Mouse (Mus musculus) Muller cell, postnatal 12 days (primary cell): ENCODE results near the gene Mthfd2.
"Not testable (repeated sequence)": the region's sequence is repeated elsewhere in the genome, so short reads cannot be mapped to it uniquely, and the experiment has no call there.

Experiments
- DNase-seq: peaks from one replicate; pipeline ENCODE4 v3.0.0-alpha.2; 2015; ENCODE audit errors: inconsistent ontology term

Mthfd2 gene

GRCm38 (mm10) chr6:83325525-83326393 lies at the start of gene Mthfd2, which contains the start of gene Mob1a:
TSS of gene Mthfd2 (minus strand) at chr6:83325908.
TSS of gene Mob1a (plus strand) at chr6:83326016.
- DNase-seq = peak; percentile 97

GRCm38 (mm10) chr6:83373704-83374300 lies 48.1 kb upstream of the Mthfd2 start:
- DNase-seq = no peak

GRCm38 (mm10) chr6:83371350-83371749 lies 45.6 kb upstream of the Mthfd2 start:
- DNase-seq = no peak

GRCm38 (mm10) chr6:83370316-83370965 lies 44.7 kb upstream of the Mthfd2 start:
- no peak for DNase-seq

GRCm38 (mm10) chr6:83363075-83363474 lies 37.4 kb upstream of the Mthfd2 start:
- no peak for DNase-seq

- no peak for DNase-seq
Measured at GRCm38 (mm10) chr6:83361523-83362248, 36.0 kb upstream of the Mthfd2 start.

GRCm38 (mm10) chr6:83357436-83357835 lies 31.7 kb upstream of the Mthfd2 start:
- no peak for DNase-seq

- DNase-seq = peak; percentile 52
Measured at GRCm38 (mm10) chr6:83356569-83357138, 30.9 kb upstream of the Mthfd2 start.

- DNase-seq = no peak
Measured at GRCm38 (mm10) chr6:83354856-83355781, 29.4 kb upstream of the Mthfd2 start.

- DNase-seq = no peak
Measured at GRCm38 (mm10) chr6:83352666-83353410, 27.1 kb upstream of the Mthfd2 start.

GRCm38 (mm10) chr6:83351490-83352160 lies 25.9 kb upstream of the Mthfd2 start:
- no peak for DNase-seq

- DNase-seq = no peak
Measured at GRCm38 (mm10) chr6:83350851-83351405, 25.2 kb upstream of the Mthfd2 start.

- no peak for DNase-seq
Measured at GRCm38 (mm10) chr6:83350172-83350571, 24.5 kb upstream of the Mthfd2 start.

GRCm38 (mm10) chr6:83349274-83349958 lies 23.7 kb upstream of the Mthfd2 start:
- DNase-seq = peak; percentile 83

- no peak for DNase-seq
Measured at GRCm38 (mm10) chr6:83348873-83349272, 23.2 kb upstream of the Mthfd2 start, which contains the start of gene Bola3. TSS of gene Bola3 (plus strand) at chr6:83349147.

GRCm38 (mm10) chr6:83347916-83348315 lies 22.2 kb upstream of the Mthfd2 start:
- DNase-seq = no peak

- DNase-seq = not testable (repeated sequence)
Measured at GRCm38 (mm10) chr6:83345285-83345684, 19.6 kb upstream of the Mthfd2 start.

- DNase-seq = no peak
Measured at GRCm38 (mm10) chr6:83342957-83343356, 17.2 kb upstream of the Mthfd2 start.
